Mouse (Mus musculus): Measurements from ENCODE around the gene Spata2.

Spata2 gene

DNA sequence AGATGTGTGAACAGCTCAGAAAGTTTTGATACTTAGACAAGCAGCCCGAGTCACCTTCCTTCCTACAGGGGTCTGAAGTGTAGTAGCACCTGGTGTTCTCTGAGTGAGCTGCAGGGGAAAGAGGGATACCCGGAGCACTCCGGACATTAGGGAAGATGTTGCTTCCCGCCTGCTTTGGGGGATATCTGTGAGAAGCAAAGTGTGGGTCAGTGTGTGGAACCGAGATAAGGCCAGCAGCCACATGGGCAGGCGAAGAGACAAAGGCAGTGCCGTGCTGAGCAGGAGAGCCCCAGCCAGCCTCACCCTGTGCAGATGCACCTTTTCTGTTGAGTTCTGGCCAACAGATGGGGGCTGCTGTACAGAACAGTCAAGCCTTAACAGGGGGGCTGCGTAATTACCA lies 45.1 kb downstream of the Spata2 start:
- peak; percentile 35 for DNase-seq (ENCODE audit: low spot score)

DNA sequence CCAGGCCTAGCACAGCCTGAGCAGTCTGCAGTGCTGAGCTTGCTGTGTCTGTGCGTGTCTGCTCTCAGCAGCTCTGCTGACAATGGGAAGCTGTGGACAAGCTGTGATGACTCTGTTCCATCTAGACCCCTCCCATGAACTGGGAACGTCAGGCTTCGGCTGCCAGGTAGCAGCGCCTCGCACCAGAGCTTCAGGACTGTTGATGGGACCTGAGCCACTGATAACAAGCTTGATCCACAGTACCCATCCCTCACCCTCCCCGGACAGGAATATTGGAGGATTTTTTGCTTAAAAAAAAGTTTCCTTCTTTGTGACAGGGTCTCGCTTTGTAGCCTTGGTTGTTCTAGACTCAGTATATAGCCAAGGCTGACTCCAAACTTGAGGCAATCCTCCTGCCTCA lies 45.5 kb downstream of the Spata2 start:
- no peak for DNase-seq (ENCODE audit: low spot score)

DNA sequence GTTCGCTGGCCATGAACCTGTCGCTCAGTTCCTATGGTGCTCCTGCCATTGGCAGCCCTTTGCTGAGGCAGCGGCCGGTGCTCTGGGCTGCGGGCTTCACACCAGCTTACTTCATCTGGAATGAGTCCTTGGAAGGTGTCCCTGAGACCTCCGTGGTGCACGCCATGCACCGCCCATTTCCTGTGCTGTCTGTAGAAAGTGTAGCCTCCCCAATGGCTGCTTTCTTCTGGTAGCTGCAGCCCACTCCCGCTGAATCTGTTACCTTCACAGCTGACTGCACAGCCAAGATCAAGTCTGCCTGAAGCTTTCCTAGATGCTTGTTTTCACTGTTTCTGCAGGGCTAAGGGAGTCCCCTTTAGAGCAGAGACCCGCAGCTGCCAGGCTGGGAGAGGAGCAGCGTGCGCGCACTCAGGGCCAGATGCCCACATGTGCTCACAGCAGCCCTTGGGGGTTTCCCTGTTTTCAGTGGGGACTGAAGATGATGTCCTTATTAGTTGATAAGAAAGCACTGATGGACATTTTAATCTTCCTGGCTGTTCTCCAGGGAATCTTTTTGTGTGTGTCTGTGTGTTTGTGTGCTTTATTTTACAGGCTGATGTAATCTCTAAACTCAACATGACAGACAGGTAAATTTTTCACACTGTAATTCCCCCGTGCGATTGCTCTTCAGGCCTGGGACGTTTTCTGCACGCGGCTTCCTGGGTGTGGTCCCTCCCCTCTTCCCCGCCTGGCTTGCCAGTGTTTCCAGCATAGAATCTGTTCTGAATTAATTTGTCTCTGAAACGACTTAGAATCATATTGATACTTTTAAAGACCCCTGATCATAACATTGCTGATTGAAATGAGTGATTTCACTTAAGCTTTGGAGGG lies 46.5 kb downstream of the Spata2 start:
- no peak for DNase-seq (ENCODE audit: low spot score)

DNA sequence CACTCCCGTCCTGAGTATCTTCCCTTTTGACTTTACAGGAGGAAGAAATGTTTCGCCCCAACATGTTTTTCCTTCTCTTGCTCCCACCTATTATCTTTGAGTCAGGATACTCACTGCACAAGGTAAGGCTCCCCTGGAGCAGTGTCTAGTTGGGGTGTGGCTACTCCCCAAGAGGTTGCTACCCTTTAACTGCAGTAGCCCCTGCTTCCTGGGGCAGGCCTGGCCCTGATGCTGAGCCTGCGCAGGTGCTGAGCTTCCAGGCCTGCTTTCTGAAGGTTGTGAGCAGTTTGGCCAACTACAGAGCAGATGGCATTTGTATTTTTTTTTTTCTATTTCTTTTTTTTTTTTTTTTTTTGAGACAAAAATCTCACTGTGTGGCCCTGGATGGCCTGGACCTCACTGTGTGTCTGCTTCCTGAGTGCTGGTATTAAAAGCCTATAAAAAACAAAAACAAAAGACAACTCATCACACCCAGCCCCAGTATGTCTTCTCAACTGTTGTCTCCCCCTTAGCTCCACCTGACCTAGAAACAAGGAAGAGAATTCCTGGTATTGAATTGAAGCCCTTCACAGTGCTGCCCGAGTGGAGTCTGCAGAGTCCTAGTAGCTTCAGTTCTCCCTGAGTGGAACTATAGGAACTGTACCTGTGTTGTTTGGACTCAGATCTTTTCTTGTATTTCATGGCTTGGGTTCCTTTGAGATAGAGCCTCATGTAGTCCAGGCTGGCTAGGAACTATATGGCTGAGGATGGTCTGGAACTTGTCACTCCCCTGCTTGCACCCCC lies 49.1 kb downstream of the Spata2 start:
- DNase-seq (ENCODE audit: low spot score), result no peak

DNA sequence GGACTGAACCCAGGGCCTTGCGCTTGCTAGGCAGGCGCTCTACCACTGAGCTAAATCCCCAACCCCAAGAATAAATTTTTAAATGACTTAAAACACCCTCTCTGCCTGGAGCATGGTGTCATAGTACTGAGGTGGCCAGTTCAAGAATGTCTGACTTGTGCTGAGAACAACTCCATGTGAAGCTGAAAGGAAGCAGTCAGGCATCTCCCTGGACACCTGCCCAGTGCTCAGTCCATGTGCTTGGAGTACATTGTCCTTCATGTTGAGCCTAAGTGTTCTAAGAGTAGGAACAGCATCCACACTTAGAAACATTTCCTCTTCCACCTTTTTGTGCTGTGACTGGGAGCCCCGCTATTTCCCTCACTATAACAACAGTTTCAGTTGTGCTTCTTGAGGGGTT lies 53.3 kb downstream of the Spata2 start:
- no peak for DNase-seq (ENCODE audit: low spot score)

DNA sequence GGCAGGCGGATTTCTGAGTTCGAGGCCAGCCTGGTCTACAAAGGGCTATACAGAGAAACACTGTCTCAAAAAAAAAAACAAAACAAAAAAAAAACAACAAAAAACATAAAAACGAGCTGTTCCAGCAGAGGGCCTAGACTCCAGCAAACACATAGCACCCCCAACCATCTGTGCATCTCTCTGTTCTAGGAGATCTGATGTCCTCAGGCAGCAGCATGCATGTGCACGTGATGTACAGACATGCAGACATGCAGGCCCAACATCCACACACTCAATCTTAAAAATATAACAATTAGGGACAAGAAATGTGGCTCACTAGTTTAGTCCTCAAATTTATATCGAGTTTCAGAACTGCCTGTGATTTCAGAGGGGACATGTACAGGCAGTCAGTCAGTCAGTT lies 56.3 kb downstream of the Spata2 start:
- no peak for DNase-seq (ENCODE audit: low spot score)

DNA sequence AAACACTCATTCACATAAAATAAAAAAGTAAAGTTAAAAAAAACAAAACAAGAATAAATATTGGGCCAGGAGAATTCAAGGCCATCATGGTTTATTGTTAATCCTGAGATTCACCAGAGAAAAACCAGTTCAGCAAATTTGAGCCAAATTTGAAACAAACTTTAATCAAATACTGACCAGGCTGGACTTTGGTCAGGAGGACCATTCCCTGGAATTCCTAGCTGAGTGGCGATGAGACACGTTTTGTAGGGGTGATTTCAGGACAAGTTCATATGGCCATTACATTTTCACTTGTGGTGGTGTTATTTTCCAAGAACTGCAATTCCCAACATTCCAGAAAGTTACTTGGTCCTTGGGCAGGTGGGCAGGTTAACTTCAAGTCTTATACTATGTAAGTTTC lies 57.1 kb downstream of the Spata2 start:
- no peak for DNase-seq (ENCODE audit: low spot score)

DNA sequence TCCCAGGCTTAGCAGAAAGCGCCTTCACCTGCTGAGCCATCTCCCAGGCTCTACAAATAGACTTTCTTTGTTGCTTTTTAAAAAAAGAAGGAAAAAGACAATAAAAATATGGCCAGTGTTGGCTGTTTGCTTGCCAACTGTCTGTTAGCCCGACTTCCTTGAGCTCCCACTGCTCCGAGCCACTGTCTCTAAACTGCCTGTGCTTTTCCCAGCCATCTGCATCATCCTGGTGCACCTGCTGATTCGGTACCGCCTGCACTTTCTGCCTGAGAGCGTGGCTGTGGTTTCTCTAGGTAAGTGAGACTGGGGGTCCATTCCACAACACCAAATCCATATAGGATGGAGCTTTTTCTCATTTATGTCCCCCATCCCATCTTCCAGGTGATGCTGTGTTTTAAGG lies 58.1 kb downstream of the Spata2 start:
- no peak for DNase-seq (ENCODE audit: low spot score)

DNA sequence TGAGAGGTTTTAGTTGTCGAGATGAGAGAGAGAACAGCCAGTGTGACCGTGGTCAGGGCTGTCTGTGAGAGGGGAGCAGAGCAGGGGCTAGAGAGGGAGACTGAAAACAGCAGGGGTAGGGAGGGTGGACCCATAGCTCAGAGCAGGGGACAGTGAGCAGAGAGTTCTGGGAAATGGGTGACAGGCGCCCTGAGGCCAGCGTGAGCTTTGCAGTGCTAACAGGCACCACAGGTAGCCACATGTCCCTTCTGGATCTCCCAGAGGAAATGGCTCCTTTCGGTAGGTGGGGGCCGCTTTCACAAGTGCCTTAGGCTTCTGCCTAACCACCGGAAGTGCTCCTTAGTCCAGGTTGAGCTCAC lies 61.3 kb downstream of the Spata2 start:
- DNase-seq (ENCODE audit: low spot score), result no peak

Measured in embryo, embryonic 10 days (tissue).